Mouse (Mus musculus) layer of hippocampus, postnatal 25 days (tissue): ENCODE results near the gene Pfkfb3. TPM values are rescaled to one million over a fixed set of nuclear protein-coding genes. Genes with fewer than 3 reads are reported as not detected.

Source experiments
- DNase-seq, 2 experiments: peaks; one replicate each; pipeline ENCODE4 v3.0.0; 2022; ENCODE audit warnings: mixed read lengths in 2 of 2, low spot score in 1 of 2; ENCODE audit errors: extremely low spot score in 1 of 2
- total RNA-seq, 2 experiments: library from RNA; stranded (reverse); gene quantifications; 2 replicates each; pipeline ENCODE4 v1.2.3; 2021

Gene Pfkfb3
- 10 to 100 TPM; 31.2 to 34.8 TPM for total RNA-seq

GRCm38 (mm10) chr2:11553471-11554400 lies at the start of gene Pfkfb3:
Pfkfb3 (minus strand) TSS chr2:11554077.
- DNase-seq: peak; percentile 37 to 44

DNA sequence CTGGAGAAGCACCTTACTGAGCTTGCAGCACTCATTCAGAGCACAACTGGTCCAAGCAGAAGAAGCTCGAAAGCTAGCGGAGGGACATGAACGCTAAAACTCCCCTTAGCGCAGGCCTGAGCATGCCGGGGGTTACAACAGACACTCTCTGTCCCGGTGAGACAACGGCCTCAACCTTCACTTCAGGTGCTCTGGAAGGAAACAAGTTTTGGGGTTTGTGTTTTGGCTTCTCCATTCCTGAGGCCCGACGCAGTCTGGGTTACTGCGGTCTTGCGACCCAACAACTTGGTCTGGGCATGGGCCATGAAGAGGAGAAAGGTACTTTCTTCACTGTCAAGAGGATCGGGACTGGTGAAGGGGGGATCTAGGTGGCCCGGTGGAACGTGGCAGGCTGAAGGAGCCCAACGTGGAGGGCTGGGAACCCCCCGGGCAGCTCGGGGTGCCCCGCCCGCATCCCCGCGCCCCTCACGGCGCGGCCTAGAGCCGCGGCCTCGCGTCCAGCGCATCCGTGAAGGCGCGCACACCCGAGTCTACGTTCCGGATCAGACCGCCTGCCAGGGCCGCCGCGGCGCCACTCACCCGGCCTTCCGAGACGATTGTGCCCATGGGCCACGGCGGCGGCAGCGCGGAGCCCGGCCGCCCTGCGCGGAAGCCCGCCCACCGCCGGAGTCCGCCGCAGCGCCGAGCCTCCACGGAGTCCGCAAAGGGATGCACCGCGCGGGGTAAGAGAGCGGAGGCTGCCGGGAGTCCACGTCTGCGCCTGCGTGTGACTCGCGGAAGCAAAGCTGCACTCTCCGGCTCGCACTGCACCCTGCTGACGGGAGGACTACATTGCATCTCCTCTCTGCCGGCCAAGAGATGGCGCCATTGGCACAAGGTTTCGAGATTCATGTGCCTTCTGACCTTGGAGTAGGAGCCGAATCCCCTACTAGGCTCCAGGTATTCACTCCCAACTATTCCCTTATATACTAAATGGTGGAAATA lies 48.9 kb upstream of the Pfkfb3 start:
- peak; percentile 93 to 97 for DNase-seq

GRCm38 (mm10) chr2:11601795-11602194 lies 47.9 kb upstream of the Pfkfb3 start:
- no peak for DNase-seq

- no peak for DNase-seq
These were observed 44.0 kb upstream of the Pfkfb3 start for GRCm38 (mm10) chr2:11597906-11598305.

- DNase-seq: no peak
These were observed 42.8 kb upstream of the Pfkfb3 start for GRCm38 (mm10) chr2:11596690-11597089.

GRCm38 (mm10) chr2:11587996-11588395 lies 34.1 kb upstream of the Pfkfb3 start:
- no peak for DNase-seq

GRCm38 (mm10) chr2:11579399-11579798 lies 25.5 kb upstream of the Pfkfb3 start:
- DNase-seq: no peak

GRCm38 (mm10) chr2:11578187-11578586 lies 24.3 kb upstream of the Pfkfb3 start:
- DNase-seq: no peak

DNA sequence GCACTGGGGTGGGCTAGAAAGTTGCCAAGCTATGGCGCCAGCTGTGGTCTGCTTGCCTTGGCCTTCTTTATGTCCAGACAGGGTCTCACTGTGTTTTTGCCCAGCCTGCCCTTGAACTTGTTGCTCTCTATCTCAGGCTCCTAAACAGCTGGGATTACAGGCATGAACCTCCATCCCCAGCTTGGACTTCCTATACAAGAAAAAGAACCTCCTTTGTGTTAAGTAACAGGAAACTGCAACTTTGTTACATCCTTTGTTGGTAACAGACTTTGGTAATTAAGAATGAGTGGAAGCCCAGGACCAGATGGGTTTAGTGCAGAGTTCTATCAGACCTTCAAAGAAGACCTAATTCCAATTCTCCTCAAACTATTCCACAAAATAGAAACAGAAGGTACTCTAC lies 19.8 kb upstream of the Pfkfb3 start:
- no peak for DNase-seq

DNA sequence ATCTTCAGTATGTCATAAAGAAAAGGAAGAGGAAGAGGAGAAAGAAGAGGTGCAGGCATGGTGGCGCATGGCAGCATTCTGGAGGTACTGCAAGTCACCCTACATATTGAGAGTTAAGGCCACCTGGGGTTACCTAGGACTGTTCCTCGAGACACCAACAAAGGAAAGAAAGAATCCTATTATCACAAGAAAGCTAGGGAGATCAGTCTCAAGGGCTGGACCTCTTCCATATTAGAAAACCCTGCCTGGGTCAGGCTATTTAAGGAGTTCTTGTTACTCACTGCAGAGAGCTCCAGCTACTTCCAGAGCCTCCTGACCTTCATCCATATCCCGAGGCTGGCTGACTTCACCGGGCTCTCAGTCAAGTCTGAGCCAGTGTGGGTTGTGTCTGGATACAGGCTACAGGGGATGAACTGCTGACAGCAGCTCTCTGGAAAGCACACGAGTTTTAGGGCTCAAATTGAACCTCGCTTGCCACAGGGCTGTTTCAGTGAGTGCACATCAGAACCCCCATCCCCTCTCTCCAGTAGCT lies 17.2 kb upstream of the Pfkfb3 start:
- DNase-seq: no peak

- no peak for DNase-seq
These were observed 14.6 kb upstream of the Pfkfb3 start for GRCm38 (mm10) chr2:11568471-11568870.

- DNase-seq: peak in 1 of 2 experiments; percentile 63
These were observed 14.0 kb upstream of the Pfkfb3 start for GRCm38 (mm10) chr2:11567781-11568362.

DNA sequence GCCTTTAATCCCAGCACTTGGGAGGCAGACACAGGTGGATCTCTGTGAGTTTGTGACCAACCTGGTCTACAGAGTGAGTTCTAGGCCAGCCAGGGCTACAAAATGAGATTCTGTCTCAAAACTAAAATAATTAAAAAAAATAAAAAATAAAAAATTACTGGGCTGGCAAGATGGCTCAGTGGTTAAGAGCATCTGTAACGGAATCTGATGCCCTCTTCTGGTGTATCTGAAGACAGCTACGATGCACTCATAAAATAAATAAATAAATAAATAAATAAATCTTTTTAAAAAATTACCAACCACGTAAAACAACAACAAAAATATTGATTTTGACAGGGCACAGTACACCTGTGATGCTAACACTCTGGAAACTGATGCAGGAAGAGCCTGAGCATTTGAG lies 13.0 kb upstream of the Pfkfb3 start:
- no peak for DNase-seq

DNA sequence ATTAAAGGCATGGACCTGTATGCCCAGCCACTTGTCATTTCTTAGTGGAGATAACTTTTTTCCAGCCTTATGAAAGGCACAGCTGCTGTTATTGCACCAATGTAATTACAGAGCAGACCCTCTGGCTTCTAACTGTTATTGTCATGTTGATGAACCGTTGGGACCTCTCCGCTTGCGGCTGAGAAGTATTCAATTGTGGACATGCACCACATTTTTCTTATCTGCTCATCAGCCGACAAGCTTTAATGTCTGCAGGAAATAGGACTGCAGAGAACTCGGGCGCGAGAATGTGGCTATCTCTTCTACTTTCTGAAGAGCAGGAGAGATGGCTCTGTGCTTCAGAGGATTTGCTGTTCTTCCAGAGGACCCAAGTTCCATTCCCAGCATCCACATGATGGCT lies 12.4 kb upstream of the Pfkfb3 start:
- no peak for DNase-seq

- no peak for DNase-seq
These were observed 10.9 kb upstream of the Pfkfb3 start for GRCm38 (mm10) chr2:11564768-11565167.

DNA sequence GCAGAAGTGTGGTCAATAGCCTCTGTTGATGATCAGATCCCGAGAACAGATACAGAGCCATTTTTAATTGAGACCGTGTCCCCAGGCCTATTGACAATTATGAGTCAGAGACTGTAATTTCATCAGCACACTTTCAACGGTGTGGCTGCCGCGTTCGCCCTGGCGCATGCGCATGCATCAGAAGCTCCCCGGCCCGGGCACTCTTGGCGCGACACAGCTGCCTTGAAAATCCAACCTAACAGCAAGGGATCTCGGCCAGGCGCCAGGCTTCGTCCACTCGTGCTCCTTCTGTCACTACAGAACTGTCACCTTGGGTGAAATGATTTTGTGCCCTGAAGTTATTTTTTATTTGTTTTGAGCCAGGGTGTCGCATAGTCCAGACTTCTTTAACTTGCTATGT lies 9.4 kb upstream of the Pfkfb3 start:
- no peak for DNase-seq

DNA sequence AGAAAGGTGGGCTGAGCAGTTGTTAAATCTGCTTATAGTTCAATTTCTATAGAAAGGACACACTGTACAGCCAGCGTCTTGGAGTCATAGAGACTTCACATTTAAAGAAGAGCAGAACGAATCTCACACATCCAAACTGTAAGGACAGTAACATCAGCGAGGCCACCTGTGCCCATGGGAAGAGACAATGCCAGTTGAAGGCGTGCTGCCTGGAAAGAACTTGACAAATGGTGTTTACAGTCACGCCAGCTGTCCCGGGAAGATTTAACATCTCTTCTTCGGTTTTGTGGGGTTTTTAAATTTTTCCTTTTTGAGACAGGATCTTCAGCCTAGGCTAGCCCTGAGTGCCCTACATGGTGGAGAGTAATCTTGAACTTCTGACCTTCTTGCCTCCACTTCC lies 4.8 kb upstream of the Pfkfb3 start:
- DNase-seq: peak in 1 of 2 experiments; percentile 22

DNA sequence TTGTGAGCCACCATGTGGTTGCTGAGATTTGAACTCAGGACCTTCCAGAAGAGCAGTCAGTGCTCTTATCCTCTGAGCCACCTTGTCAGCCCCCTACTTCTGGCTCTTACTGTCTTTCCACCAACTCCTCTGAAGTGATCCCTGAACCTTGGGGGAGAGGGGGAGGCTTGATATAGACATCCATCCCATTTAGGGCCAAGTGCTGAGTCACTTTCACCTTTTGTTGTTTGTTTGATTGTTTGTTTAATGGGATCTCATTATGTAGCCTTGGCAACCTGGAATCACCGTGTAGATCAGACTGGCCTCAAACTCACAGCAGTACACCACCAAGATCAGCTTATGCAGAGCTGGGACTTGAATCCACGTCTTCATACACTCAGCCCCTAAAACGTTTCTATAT lies 3.4 kb upstream of the Pfkfb3 start:
- DNase-seq: no peak

- no peak for DNase-seq
These were observed 1.4 kb upstream of the Pfkfb3 start for GRCm38 (mm10) chr2:11555316-11555715.

DNA sequence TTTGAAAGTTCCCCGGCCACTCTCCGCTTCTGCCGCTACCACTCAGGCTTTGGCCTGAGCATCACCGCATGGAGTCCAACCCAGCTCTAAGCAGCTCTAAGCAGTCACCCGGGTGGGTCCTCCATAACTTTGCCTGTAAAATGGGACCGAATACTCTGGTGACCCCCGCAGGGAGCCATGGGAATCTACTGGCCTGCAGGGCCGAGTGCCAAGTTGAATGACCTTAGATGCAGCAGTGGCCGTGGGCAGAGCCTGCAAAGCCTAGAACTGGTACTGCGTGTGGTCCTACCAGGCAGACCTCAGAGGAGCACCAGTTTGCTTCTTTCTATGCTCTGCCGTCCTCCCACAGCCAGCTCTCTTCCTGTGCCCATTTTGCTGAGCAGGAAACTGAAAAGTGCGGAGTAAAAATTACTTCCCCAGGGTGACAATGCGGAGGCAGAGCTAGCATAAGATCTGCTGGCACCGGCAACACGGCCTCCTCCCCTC lies 868 bp downstream of the Pfkfb3 start:
- peak in 1 of 2 experiments; percentile 15 for DNase-seq
